Mouse (Mus musculus) intestine, embryonic 14.5 days (tissue): ENCODE data around the gene Cep83. TPM values are rescaled to one million over a fixed set of nuclear protein-coding genes. Genes with fewer than 3 reads are reported as not detected.

Experiments used
- ATAC-seq: fragments of 200-750 bp; cut with Nextera tagmentation; replicated peaks from 2 replicates; pipeline ENCODE4 v1.8.0; 2017; ENCODE audit warnings: low read depth, moderate number of reproducible peaks, moderate TSS enrichment, moderate library complexity; ENCODE audit not compliant: low FRiP score, low TSS enrichment
- DNase-seq: peaks from one replicate; pipeline ENCODE4 v3.0.0-alpha.2; 2018; ENCODE audit warnings: low spot score
- H3K27ac ChIP-seq: fragments of 300-500 bp; sonication (generic); 2 replicates; pipeline ENCODE4 v1.5.1; 2014; ENCODE audit warnings: low read depth, mild to moderate bottlenecking, control low read depth
- H3K27me3 ChIP-seq: fragments of 300-500 bp; sonication (generic); replicated peaks from 2 replicates; pipeline ENCODE4 v1.6.1; 2014; ENCODE audit warnings: low read length, control low read depth; ENCODE audit not compliant: control insufficient read depth, insufficient read depth
- H3K36me3 ChIP-seq: fragments of 300-500 bp; sonication (generic); 2 replicates; pipeline ENCODE4 v1.6.1; 2014; ENCODE audit warnings: low read length, control low read depth; ENCODE audit not compliant: control insufficient read depth, insufficient read depth
- H3K4me1 ChIP-seq: fragments of 300-500 bp; sonication (generic); replicated peaks from 2 replicates; pipeline ENCODE4 v1.6.1; 2014; ENCODE audit warnings: low read length, control low read depth, mixed read lengths; ENCODE audit not compliant: control insufficient read depth, insufficient read depth
- H3K4me2 ChIP-seq: fragments of 300-500 bp; sonication (generic); 2 replicates; pipeline ENCODE4 v1.6.1; 2014; ENCODE audit warnings: low read length
- H3K4me3 ChIP-seq: fragments of 300-500 bp; sonication (generic); 2 replicates; pipeline ENCODE4 v1.5.1; 2014; ENCODE audit warnings: low read depth, low read length, control low read depth, mixed read lengths
- H3K9ac ChIP-seq: fragments of 300-500 bp; sonication (generic); 2 replicates; pipeline ENCODE4 v1.6.1; 2014; ENCODE audit warnings: mild to moderate bottlenecking, low read length
- H3K9me3 ChIP-seq: fragments of 300-500 bp; sonication (generic); 2 replicates; pipeline ENCODE4 v1.6.1; 2016; ENCODE audit warnings: low read length, control low read depth; ENCODE audit not compliant: control insufficient read depth
- WGBS: fragments of 180-500 bp; shearing (Covaris S2); extraction: QIAGEN DNeasy Blood & Tissue Kit; methylation state at CpG from one replicate; pipeline ENCODE4 v1.1.7; 2014; 5-methylcytosine and 5-hydroxymethylcytosine counted together
- polyA plus RNA-seq: library from polyadenylated mRNA; unstranded; fragments of >200 nt; fragmentation: Nextera tagmentation; extraction: Ambion mirVana; gene quantifications from 2 replicates; pipeline ENCODE4 v1.2.1, GENCODE M21; 2014

The Cep83 gene
- polyA plus RNA-seq, 1 experiment from 2014 or later, result 16.5 TPM

DNA sequence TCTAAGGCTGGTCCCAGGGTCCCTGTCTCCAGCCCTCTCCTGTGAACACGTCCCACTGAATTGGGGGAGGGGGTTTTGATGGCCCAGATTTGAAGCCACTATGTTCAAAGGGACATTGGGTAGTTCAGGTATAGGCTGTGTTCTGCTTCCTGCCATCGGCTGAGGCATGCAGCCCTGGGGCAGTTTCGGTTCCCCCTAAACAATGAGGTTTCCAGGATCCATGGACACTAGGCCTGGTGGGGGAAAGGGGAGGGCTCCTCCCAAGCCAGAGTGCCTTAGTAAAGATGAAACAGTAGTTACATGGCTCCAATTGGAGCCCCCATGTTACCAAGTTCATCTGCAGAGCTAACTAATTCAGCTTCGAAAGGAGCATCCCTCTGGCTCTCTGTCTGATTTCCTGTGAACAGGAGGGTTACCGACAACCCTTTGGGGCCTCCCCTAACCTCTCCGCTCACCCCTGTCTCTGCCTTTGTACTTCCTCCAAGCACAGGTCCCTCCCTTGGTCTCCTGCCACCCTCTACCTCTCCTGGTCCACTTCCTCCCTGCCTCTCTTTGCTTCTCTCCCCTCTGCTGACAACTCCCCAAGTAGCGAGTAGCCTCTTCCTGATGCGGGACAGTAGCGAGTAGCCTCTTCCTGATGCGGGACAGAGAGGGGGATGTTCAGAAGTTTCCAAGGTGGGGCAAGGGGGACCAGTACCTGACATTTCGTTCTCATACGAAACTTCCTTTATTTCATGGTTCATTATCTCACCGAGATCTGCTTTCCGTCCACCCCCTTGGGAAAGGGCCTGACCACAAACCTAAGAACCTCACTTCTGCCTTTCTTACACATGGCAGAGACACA lies 139.7 kb downstream of the Cep83 start:
- no peaks in the 10 kb centered on the region for H3K36me3 ChIP-seq
- H3K9me3 ChIP-seq, result no peaks in the 10 kb centered on the region
- 88% methylated on average over 14 of the region's 14 CpGs for WGBS
- no peak overlapping the region for H3K9ac ChIP-seq
- H3K27me3 ChIP-seq, result no peaks in the 10 kb centered on the region
- no peak overlapping the region for H3K4me2 ChIP-seq
- ATAC-seq, result no peak
- no peak for DNase-seq
- no peak overlapping the region for H3K27ac ChIP-seq
- no peak overlapping the region for H3K4me3 ChIP-seq
- peaks cover 11% of the 10 kb centered on the region; the same call in 1 of the 2 replicates for H3K4me1 ChIP-seq

DNA sequence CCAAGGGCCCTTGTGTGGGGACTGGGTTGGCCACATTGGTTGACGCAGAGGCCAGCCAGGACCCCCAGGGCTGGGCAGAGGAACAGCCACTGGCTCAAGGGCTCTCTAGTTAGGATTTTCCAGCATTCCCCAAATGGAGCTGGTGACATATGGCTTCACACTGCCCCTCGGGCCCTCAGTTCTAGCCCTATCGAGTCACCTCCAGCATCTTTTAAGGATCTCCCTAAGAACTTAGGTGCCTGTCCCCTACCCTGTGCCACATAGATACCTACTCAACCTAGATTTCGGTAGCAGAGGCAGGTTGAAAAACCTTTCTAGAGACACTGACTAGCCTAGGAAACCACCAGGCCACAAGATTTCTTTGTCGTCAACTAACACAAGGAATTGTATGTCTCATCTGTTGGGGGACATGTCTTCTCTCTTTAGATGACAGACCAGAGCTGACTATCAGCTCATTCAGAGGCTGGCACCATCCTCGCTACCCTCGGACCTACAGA lies 140.3 kb downstream of the Cep83 start:
- ATAC-seq (no peak), DNase-seq (no peak)
- no peak overlapping the region for H3K27ac ChIP-seq

DNA sequence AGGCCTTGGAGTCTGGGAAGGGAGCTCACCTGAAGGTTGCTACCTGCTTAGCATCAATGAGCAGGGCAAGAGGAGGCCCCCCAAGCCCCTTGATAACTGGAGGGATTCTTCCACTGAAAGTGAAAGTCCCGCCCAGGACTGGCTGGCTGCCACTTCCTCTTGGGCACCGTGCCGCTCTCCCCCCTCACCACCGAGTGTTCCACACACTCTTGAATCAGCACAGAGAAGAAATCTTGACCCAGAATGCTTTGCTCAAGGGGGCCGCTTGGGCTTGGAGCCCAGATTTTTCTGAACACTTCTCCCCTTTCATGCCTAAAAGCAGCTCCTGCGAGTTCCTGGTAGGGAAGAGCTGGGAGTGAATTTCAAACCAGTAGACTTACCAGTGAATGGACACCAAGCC lies 141.0 kb downstream of the Cep83 start:
- 36% methylated on average over 6 of the region's 6 CpGs for WGBS
- Histone ChIP-seq H3K9ac (no peak overlapping the region), H3K4me2 (peak overlapping the region; percentile 30), H3K4me1 (peaks cover 11% of the 10 kb centered on the region; the same call in 1 of the 2 replicates), H3K9me3 (no peaks in the 10 kb centered on the region), H3K27ac (peak overlapping the region; percentile 62), H3K36me3 (no peaks in the 10 kb centered on the region), H3K4me3 (no peak overlapping the region), H3K27me3 (no peaks in the 10 kb centered on the region)
- peak; percentile 78 for DNase-seq
- ATAC-seq, result 0 out of 2 replicates have a peak, but pooled peaks have one; percentile 50

More for the DNA sequence above, 140.3 kb downstream of the Cep83 start:
- H3K4me2 ChIP-seq, result peak overlapping the region; percentile 30; the same call in 1 of the 2 replicates
- WGBS, result 93% methylated on average over 7 of the region's 7 CpGs
- peaks cover 11% of the 10 kb centered on the region; the same call in 1 of the 2 replicates for H3K4me1 ChIP-seq
- no peaks in the 10 kb centered on the region for H3K36me3 ChIP-seq
- H3K4me3 ChIP-seq, result no peak overlapping the region
- H3K9me3 ChIP-seq, result no peaks in the 10 kb centered on the region
- no peak overlapping the region for H3K9ac ChIP-seq
- H3K27me3 ChIP-seq, result no peaks in the 10 kb centered on the region

DNA sequence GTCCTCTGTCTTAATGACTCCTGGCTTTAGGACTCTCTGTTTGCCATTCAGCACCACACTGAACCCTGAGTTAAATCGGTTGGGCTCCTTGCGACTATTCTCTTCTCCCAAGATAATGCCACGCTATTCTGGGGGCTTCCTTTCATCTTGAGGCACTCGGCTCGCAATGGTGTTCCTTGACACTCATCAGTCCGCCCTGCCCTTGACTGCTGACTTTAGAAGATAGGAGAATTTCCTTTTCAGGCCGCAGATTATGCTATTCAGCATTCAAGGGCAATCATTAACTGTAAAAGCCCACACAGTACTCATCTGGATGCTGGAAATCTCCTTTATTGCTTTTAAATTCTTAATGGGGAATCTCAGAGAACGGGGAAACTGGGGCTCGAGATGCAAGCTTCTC lies 147.4 kb downstream of the Cep83 start:
- Histone ChIP-seq H3K9ac (no peak overlapping the region), H3K4me2 (no peak overlapping the region), H3K27ac (no peak overlapping the region), H3K9me3 (no peaks in the 10 kb centered on the region), H3K27me3 (no peaks in the 10 kb centered on the region), H3K4me1 (no peaks in the 10 kb centered on the region), H3K4me3 (no peak overlapping the region), H3K36me3 (no peaks in the 10 kb centered on the region)
- ATAC-seq (no peak), DNase-seq (no peak)
- 77% methylated on average over 9 of the region's 9 CpGs for WGBS
